Comparison of ENCODE assay signal across 12 mouse cellular contexts in genomic region chr6:29245272-29246120, GRCm38 (mm10). TPM values are rescaled to one million over a fixed set of nuclear protein-coding genes. Genes with fewer than 3 reads are reported as not detected.
DNase-seq lines count a peak whose midpoint lies in the region; ATAC-seq lines count a peak whose summit lies in the region.
"Had no signal": no experiment of that assay in that cellular context is flagged by ENCODE, and none has a peak within 500 bp of the region (broad histone marks: within the 10 kb centered on the region; RNA-seq: fewer than 3 reads in every experiment).

No protein-coding gene starts in this region.

- ATAC-seq in granulocyte monocyte progenitor cell, adult 5-6 weeks (replicated peaks; ENCODE audit: poor library complexity, severe bottlenecking), result peak; percentile 94
- ATAC-seq in forebrain, embryonic 12.5 days (ENCODE audit: low FRiP score), result no peak

- no peaks in the 10 kb centered on the region for H3K9me3 ChIP-seq in hindbrain, embryonic 10.5 days
- H3K9me3 ChIP-seq in forebrain, embryonic 12.5 days, result no peaks in the 10 kb centered on the region

- H3K36me3 ChIP-seq in hindbrain, embryonic 10.5 days, result no peaks in the 10 kb centered on the region
- no peaks in the 10 kb centered on the region for H3K36me3 ChIP-seq in forebrain, embryonic 12.5 days (replicated peaks)

- H3K4me1 ChIP-seq in hindbrain, embryonic 10.5 days (replicated peaks), result peaks cover 6% of the 10 kb centered on the region; the same call in 1 of the 2 replicates
- no peaks in the 10 kb centered on the region for H3K4me1 ChIP-seq in forebrain, embryonic 12.5 days

- no peak overlapping the region for H3K9ac ChIP-seq in forebrain, embryonic 12.5 days

- H3K4me2 ChIP-seq in forebrain, embryonic 12.5 days, result no peak overlapping the region

- H3K27ac ChIP-seq in hindbrain, embryonic 10.5 days, result no peak overlapping the region
- no peak overlapping the region for H3K27ac ChIP-seq in forebrain, embryonic 12.5 days

- peak; percentile 13 for DNase-seq in embryo, embryonic 10 days (ENCODE audit: low spot score)
- no peak for DNase-seq in embryo, embryonic 10.5 days (ENCODE audit: low spot score)
- DNase-seq in B cell, adult 2 months, result peak; percentile 48 to 61
- DNase-seq in lung, postnatal 10 days, result peak; percentile 38
- DNase-seq in retina, postnatal 1 day, result no peak
- no peak for DNase-seq in hindbrain, embryonic 10.5 days (ENCODE audit: low spot score)
- DNase-seq: cerebellum, adult 9-11 months; gastrocnemius, postnatal 36 days; kidney, adult 11 months had no signal

- H3K27me3 ChIP-seq in hindbrain, embryonic 10.5 days (ENCODE audit: insufficient read depth, poor library complexity, severe bottlenecking), result no peaks in the 10 kb centered on the region
- no peaks in the 10 kb centered on the region for H3K27me3 ChIP-seq in forebrain, embryonic 12.5 days

- WGBS in hindbrain, embryonic 10.5 days, result 73% methylated on average over 14 of the region's 14 CpGs
- WGBS in forebrain, embryonic 12.5 days, result 81% methylated on average over 14 of the region's 14 CpGs

- no peak overlapping the region for H3K4me3 ChIP-seq in hindbrain, embryonic 10.5 days
- H3K4me3 ChIP-seq in forebrain, embryonic 12.5 days (replicated peaks), result no peak overlapping the region

RNA-seq across cellular contexts. Expression of gene Hilpda, which starts 26.8 kb away (rescaled TPM):
- total RNA-seq in granulocyte monocyte progenitor cell, adult 5-6 weeks (2014; fragmentation: Nextera tagmentation), result 14.0 and 15.5 TPM in 2 replicates
- 9.7 and 17.7 TPM in 2 replicates for total RNA-seq in granulocyte monocyte progenitor cell, adult 5-6 weeks (2017)
- polyA plus RNA-seq in hindbrain, embryonic 10.5 days (2016; fragmentation: Nextera tagmentation; extraction: Ambion mirVana), result 35.9 and 38.0 TPM in 2 replicates
- 31.3 and 32.5 TPM in 2 replicates for polyA plus RNA-seq in forebrain, embryonic 12.5 days (2016; fragmentation: Nextera tagmentation; extraction: Ambion mirVana)

RNA-seq across cellular contexts. Expression of gene Impdh1, which starts 29.3 kb away (rescaled TPM):
- total RNA-seq in granulocyte monocyte progenitor cell, adult 5-6 weeks (2014; fragmentation: Nextera tagmentation), result 109 and 124 TPM in 2 replicates
- total RNA-seq in granulocyte monocyte progenitor cell, adult 5-6 weeks (2017), result 110 and 120 TPM in 2 replicates
- polyA plus RNA-seq in hindbrain, embryonic 10.5 days (2016; fragmentation: Nextera tagmentation; extraction: Ambion mirVana), result 40.5 and 48.4 TPM in 2 replicates
- 36.3 and 39.8 TPM in 2 replicates for polyA plus RNA-seq in forebrain, embryonic 12.5 days (2016; fragmentation: Nextera tagmentation; extraction: Ambion mirVana)

RNA-seq across cellular contexts. Expression of gene Fam71f2, which starts 33.9 kb away (rescaled TPM):
- not detected in 2 replicates for total RNA-seq in granulocyte monocyte progenitor cell, adult 5-6 weeks (2014; fragmentation: Nextera tagmentation)
- 0.88 TPM in 1 of 2 replicates, not detected in the other for total RNA-seq in granulocyte monocyte progenitor cell, adult 5-6 weeks (2017)
- 0.39 and 0.66 TPM in 2 replicates for polyA plus RNA-seq in hindbrain, embryonic 10.5 days (2016; fragmentation: Nextera tagmentation; extraction: Ambion mirVana)
- 0.56 and 0.77 TPM in 2 replicates for polyA plus RNA-seq in forebrain, embryonic 12.5 days (2016; fragmentation: Nextera tagmentation; extraction: Ambion mirVana)
- total RNA-seq: adrenal gland, adult 18-20 months; gastrocnemius, postnatal 36 days had no signal

Comparison
In these comparisons a context has a peak if more than half of its experiments do, and no peak if none do; other contexts are left out.
1. DNase-seq: peak in embryo, embryonic 10 days (single experiment), B cell, adult 2 months (2 of 2) and lung, postnatal 10 days (single experiment); none in embryo, embryonic 10.5 days (single experiment), retina, postnatal 1 day (single experiment) and hindbrain, embryonic 10.5 days (single experiment).